Mouse (Mus musculus): ENCODE results near the gene Olfr601.
"Not testable (repeated sequence)": the region's sequence is repeated elsewhere in the genome, so short reads cannot be mapped to it uniquely, and the experiment has no call there.

Olfr601 gene

GRCm38 (mm10) chr7:103362555-103362954 is at the start of gene Olfr601:
TSS of gene Olfr601 (minus strand) at chr7:103362655.
- DNase-seq (ENCODE audit: low spot score in 2 of 2) = no peak

DNA sequence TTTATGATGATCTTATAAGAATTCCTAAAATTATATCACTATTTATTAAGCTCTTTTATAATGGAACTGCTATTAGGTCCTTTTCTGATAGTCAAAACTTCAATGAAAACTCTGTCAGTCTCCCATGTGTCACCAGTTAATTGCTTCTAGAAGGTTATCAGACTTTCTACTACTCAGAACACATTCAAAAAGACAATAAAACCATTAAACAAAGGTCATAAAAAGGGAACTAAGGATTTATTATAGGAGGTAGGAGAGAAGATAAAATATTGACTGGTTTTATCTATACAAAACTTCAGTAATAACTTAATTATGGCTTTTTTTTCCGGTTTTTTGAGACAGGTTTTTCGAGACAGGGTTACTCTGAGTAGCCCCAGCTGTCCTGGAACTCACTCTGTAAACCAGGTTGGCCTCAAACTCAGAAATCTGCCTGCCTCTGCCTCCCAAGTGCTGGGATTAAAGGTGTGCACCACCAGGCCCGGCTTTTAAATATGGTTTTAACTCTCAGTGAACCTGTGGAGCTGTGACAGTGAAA is 44.1 kb upstream of the Olfr601 start:
- not testable (repeated sequence) for DNase-seq (ENCODE audit: low spot score in 2 of 2)

DNA sequence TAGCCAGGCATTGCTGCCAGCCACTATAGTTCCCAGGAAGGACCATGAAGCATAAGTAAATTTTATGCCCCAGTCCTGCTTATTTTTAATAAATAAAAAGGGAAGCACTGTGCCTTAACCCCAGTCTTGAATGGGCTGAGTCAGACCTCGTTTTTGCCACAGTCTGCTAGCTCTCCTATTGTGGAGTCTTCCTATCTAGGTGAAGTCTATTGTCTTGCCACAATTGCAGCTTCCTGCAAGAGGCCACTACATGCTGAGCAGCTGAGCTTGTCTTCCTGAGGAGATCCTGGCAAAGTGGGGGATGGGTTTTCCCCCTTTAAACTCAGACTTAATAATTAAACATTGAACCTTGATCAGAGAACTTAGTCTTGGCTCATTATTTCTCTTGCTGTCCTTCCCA is 36.5 kb upstream of the Olfr601 start:
- DNase-seq (ENCODE audit: low spot score in 2 of 2) = no peak

- DNase-seq (ENCODE audit: low spot score in 2 of 2) = no peak
Observed at GRCm38 (mm10) chr7:103397758-103398157, 35.3 kb upstream of the Olfr601 start.

DNA sequence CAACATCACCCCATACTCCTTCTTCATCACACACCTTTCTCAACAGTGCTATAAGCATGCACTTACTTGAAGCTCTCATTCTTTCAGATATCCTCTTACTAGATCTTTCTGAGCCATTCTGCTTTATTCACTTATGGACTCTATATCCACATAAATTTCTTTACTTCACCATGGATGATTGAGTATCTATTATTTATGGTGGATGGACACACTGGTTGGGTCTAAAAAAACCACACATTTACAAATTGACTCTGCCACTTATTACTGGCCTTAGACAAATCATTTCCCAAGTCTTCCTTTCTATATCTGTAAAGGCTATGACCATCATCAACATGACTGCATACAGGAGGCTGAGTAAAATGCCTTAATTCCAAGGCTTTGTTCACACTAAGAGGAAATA is 23.6 kb upstream of the Olfr601 start, which contains the start of gene Olfr603:
Olfr603 (minus strand) TSS at position 101 of the 400 bp plus-strand sequence.
- DNase-seq (ENCODE audit: low spot score in 2 of 2) = no peak

DNA sequence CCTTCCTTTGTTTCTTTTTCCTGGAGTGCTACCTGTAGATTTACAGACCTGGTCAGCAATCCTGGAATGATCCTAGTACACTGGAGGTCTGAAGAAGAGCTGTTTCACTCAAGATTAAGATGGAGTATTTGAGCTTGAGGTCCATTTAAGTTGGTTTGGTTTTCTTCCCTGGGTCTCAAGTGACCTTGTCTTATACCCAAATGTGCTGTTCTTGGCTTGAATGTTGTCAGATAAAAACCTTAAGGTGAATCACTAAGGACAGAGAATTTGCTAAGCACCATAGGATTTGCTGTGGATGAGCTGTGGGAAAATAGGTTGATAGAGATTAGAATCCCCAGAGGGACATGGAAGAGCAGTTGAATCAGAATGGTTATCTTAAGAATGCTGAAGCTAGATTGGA is 12.9 kb downstream of the Olfr601 start, which contains the start of gene Olfr600:
Olfr600 (minus strand) TSS at position 101 of the 400 bp plus-strand sequence.
- no peak for DNase-seq (ENCODE audit: low spot score in 2 of 2)

DNA sequence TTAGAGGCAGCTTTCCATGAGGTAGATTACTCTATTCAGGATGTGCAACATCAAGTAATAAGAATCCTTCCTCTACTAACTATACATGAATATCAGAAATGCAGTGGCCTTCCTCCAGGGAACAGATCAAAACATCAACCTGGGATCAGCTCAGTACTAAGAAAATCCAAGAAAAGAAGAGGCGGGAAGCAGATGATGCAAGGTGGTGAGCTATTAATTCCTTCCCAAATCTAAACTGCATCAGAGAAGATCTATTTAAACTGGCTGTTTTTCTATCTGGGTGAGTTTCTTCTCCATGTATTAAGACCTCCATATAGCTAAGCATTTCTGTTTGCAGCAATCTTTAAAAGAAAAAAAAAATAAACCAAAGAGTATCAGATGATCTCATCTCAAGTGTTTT is 26.8 kb downstream of the Olfr601 start, which contains the start of gene Olfr599:
Olfr599 (plus strand) TSS at position 301 of the 400 bp plus-strand sequence.
- DNase-seq (ENCODE audit: low spot score in 2 of 2) = no peak

- DNase-seq (ENCODE audit: low spot score in 2 of 2) = no peak
Observed at GRCm38 (mm10) chr7:103323268-103323667, 39.2 kb downstream of the Olfr601 start, which contains the start of gene Olfr598. TSS of gene Olfr598 (plus strand) at chr7:103323568.

DNA sequence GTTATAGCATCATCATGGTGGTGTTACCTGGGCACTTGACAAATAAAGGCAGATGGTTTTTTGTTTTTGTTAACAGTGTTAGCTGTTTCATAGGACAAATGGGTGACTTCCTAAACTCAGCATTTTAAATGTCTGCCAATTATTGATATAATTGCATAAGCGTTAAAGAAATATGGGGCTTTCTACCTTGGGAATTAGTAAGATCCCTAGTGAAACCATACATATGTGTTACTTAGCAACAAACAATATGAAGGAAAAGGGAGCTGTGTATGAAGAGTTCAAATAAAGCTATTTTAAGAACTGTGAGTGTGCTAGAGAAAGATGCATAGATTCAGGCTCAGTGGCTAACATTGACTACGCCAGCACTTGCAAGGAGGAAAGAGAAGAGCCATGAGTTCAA is 46.4 kb downstream of the Olfr601 start, which contains the start of gene Olfr597:
Olfr597 (plus strand) TSS at position 301 of the 400 bp plus-strand sequence.
- DNase-seq (ENCODE audit: low spot score in 2 of 2) = not testable (repeated sequence)

Measured in right cerebral cortex, adult 2 months (tissue).